Mouse (Mus musculus) liver, postnatal 0 days (tissue): ENCODE measurements around the gene Fancd2.

ENCODE experiments used
- CTCF ChIP-seq: sonication (generic); IDR thresholded peaks from 2 replicates; pipeline ENCODE4 v1.5.1; 2016; ENCODE audit warnings: antibody characterized with exemption, low read depth
- EP300 ChIP-seq: IDR thresholded peaks from 2 replicates; pipeline ENCODE4 v1.6.1; 2016; ENCODE audit warnings: antibody characterized with exemption, low read depth, mild to moderate bottlenecking

- no peak for TF ChIP-seq CTCF
- no peak for TF ChIP-seq EP300
These were observed 10.1 kb downstream of the Fancd2 start for GRCm38 (mm10) chr6:113541610-113542009.
